Mouse (Mus musculus): ENCODE measurements at regions not wholly inside any gene's neighbourhood (a gene's known extent, or its start where the extent isn't known, plus 50 kb on each side); places are given as distances from the start of the nearest gene placed in this dataset.
A peak's percentile ranks its signal among the peaks of the same experiment; 100 is the strongest.

DNA sequence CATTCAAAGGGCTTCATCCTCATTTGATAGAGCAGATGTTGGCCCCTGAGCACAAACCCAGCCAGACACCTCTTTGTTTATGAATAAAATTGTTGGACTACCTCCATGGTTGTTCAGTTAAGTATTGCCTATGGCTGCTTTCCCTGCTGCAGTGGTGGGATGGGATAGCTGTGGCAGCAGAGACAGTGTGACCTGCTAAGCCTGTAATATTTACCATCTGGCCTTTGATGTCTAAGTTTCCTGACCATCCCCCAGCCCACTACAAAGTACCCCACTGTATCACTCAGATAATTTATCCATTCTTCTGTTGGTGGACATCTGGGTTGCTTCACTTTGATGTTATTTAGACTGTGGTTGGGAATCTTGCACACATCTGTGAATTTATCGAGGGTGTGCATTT, 168.7 kb upstream of the Cdh5 start:
- no peak for DNase-seq (ENCODE audit: low read depth in 2 of 2, low spot score in 2 of 2)

DNA sequence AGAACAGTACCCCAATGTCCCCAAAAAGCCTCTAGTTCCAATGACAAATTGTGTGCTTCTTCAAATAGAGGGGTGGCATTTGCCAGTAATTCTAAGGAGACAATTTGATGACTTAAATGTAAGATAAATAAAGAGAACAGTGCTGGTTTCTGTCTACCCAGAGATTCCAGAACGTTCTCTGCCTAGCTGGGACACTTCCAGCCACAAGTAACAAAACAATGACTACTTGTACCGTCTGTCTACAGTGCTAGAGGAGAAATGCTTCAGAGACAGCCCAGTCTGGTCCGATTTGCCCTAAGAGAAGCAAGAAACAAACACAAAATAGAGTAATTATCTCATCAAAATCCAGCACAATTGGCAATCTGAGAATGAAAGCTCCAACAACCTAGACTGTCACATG, 164.9 kb upstream of the Cdh5 start:
- no peak for DNase-seq (ENCODE audit: low read depth in 2 of 2, low spot score in 2 of 2)

GRCm38 (mm10) chr8:103938283-103939230, 162.9 kb upstream of the Cdh5 start:
- no peak for DNase-seq (ENCODE audit: low read depth in 2 of 2, low spot score in 2 of 2)

GRCm38 (mm10) chr8:103940958-103941532, 160.4 kb upstream of the Cdh5 start:
- no peak for DNase-seq (ENCODE audit: low read depth in 2 of 2, low spot score in 2 of 2)

- DNase-seq (ENCODE audit: low read depth in 2 of 2, low spot score in 2 of 2): no peak
These were observed 153.0 kb upstream of the Cdh5 start for GRCm38 (mm10) chr8:103948474-103948873.

DNA sequence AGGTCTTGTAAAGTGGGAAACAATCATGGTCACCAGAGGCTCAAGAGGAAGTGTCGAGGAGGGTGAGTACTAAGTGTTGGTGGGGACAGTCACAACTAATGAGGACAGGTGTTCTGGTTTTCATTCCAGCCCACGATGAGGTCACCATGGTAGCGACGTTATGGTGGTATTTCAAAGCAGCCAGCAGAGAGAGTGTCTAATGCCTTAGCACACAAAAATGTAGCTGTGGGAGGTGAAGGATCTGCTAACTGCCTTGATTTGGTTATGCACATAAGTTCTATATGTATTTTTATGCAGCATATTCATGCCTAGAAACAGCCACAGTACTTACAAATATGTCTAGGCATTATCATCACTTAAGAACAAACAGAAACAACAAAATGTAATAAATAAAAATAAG, 151.0 kb upstream of the Cdh5 start:
- DNase-seq (ENCODE audit: low read depth in 2 of 2, low spot score in 2 of 2): no peak

DNA sequence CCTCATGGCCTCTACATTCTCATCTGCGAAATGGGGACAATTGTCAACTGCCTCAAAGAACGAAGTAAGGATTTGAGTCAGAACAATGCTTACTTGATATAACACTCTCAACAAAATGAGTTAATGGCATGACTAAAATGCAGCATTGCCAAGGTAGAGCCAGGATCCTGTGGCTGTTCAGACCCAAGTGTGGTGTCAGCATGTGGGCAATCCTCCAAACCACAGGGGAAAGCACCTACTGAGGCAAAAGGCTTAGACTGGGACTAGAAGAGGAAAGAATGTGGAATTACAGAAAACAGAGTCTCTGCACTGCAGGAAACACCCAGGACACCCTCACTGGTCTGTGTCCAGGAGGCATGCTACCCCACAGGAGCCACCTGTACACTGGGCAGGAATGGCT, 147.8 kb upstream of the Cdh5 start:
- DNase-seq (ENCODE audit: low read depth in 2 of 2, low spot score in 2 of 2): no peak

- DNase-seq (ENCODE audit: low read depth in 2 of 2, low spot score in 2 of 2): no peak
These were observed 145.7 kb upstream of the Cdh5 start for GRCm38 (mm10) chr8:103955568-103956260.

GRCm38 (mm10) chr8:103964293-103964918, 137.0 kb upstream of the Cdh5 start:
- no peak for DNase-seq (ENCODE audit: low read depth in 2 of 2, low spot score in 2 of 2)

GRCm38 (mm10) chr8:103969929-103970328, 131.5 kb upstream of the Cdh5 start:
- DNase-seq (ENCODE audit: low read depth in 2 of 2, low spot score in 2 of 2): no peak

DNA sequence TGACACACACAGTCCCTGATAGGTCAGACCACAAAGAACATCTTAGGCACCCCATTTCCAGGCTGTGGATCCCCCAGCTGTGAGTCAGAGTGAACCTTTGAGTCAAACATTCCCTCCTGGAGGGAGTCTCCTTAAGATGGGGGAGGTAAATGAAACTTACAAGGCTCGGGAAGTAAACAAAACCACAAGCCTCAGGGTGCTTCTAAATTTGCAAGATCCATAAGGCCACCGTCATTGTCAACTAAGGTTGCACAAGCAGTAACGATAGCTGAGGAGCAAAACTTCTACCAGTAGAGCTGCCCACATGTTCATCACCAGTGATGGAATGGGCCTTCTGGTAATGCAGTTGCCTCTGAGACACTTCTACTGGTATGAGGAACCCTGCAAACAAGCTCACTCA, 130.9 kb upstream of the Cdh5 start:
- no peak for DNase-seq (ENCODE audit: low read depth in 2 of 2, low spot score in 2 of 2)

DNA sequence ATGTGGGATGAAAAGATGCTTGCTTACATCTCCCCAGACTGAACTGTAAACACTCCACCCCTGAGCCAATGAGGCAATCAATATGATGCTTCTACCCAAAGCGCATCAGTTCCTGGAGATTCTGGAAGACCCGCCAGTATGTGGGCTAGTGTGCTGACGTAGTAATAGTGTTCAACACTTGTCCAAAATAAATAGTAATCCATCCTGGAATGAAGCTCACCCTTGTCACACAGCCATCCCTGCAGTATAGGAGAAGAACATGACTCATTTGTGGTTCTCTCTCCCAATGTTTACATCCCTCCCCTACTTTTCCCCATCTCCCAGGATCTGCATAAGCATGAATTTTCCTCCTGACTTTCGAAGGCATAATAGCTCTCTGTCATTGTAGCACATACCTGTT, 130.5 kb upstream of the Cdh5 start:
- no peak for DNase-seq (ENCODE audit: low read depth in 2 of 2, low spot score in 2 of 2)

DNA sequence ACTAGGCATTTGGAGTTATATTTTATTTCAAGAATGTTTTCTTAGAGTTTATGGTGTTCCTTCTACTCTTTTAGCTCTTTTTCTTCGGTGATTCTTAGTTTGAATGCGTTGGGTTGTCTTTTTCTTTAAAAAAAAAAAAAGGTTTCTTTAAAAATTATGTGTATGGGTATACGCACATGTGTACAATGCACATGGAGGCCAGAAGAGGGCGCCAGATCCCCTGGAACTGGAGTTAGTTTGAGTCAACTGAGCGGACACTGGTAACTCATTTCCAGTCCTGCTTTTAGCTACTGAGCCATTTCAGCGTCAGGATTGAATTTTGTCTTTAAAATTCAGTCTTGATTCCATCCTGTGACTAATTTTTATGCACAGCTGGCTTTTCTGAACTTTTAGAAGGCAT, 124.9 kb upstream of the Cdh5 start:
- peak in 1 of 2 experiments; percentile 3 for DNase-seq (ENCODE audit: low read depth in 2 of 2, low spot score in 2 of 2)

DNA sequence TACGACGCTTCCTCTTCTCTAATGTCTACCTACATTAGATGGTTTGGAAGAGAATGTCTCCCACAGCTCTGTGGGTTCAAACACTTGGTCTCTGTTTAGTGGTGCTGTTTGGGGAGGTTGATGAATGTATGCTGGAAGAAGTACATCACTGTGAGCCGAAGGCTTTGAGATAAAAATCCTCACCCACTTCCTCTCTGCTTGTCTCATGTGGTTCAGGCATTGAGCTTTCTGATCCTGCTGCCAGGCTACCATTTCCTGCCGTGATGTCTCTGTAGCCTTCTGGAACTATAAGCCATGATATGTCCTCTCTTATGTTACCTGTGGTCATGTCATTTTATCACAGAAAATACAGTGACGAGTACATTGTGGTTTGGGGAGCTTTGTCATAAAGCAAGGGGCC, 122.5 kb upstream of the Cdh5 start:
- DNase-seq (ENCODE audit: low read depth in 2 of 2, low spot score in 2 of 2): peak; percentile 28 to 39

- DNase-seq (ENCODE audit: low read depth in 2 of 2, low spot score in 2 of 2): no peak
These were observed 117.4 kb upstream of the Cdh5 start for GRCm38 (mm10) chr8:103983860-103984594.

GRCm38 (mm10) chr8:103985640-103986039, 115.8 kb upstream of the Cdh5 start:
- no peak for DNase-seq (ENCODE audit: low read depth in 2 of 2, low spot score in 2 of 2)

- no peak for DNase-seq (ENCODE audit: low read depth in 2 of 2, low spot score in 2 of 2)
These were observed 107.5 kb upstream of the Cdh5 start for GRCm38 (mm10) chr8:103993897-103994296.

DNA sequence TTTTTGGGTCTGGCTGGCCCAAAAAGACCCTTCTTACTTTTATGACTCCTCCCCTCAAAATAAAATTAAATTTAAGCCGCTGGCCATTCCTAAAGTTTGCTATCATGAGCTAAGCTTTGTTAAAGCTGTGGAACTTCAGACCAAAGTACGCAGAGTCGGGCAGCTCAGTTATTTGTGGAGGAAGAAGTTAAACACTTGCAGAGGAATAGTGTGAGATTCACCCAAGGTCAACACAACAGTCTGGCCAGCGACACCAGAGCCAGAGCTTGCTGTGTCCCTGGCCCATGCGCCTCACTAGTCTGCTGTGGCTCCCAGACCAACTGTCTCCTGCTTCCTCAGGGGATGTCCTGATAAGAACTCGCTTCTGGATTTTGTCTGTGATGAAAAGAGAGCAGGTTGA, 103.3 kb upstream of the Cdh5 start:
- no peak for DNase-seq (ENCODE audit: low read depth in 2 of 2, low spot score in 2 of 2)

DNA sequence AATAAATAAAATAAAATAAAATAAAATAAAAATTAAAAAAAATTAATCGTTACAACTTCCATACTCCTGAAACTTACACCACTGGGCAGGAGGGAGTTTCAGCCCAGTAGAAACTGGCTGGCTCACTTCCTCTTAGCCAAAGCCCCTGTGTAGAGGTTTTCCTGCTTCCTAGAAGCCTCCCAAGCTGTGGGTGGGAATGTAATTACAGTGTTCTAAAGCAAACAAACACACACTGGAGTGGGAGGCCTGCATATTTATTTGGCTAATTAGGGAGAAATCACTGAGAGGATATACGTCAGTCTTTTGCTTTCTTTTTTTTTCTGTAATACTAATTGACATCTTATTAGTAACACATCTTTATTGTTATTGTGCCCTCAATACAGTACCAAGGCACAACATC, 94.2 kb upstream of the Cdh5 start:
- DNase-seq (ENCODE audit: low read depth in 2 of 2, low spot score in 2 of 2): no peak

- DNase-seq (ENCODE audit: low read depth in 2 of 2, low spot score in 2 of 2): no peak
These were observed 92.7 kb upstream of the Cdh5 start for GRCm38 (mm10) chr8:104008756-104009155.

GRCm38 (mm10) chr8:104009306-104009705, 92.1 kb upstream of the Cdh5 start:
- no peak for DNase-seq (ENCODE audit: low read depth in 2 of 2, low spot score in 2 of 2)
